Mouse (Mus musculus): ENCODE data around the gene Myo1h. TPM values are rescaled to one million over a fixed set of nuclear protein-coding genes. Genes with fewer than 3 reads are reported as not detected.

The Myo1h gene
- polyA plus RNA-seq, 2 experiments, result 0.19 to 0.44 TPM

- H3K36me3 ChIP-seq (replicated peaks; ENCODE audit: control insufficient read depth, insufficient read depth, low read depth), result peaks cover 9% of the 10 kb centered on the region
- no peak for DNase-seq (ENCODE audit: low read depth in 3 of 3, low spot score in 3 of 3)
- H3K27me3 ChIP-seq (ENCODE audit: control insufficient read depth, insufficient read depth, low read length), result no peaks in the 10 kb centered on the region
- ATAC-seq (ENCODE audit: insufficient read depth), result peak; percentile 5; the same call in 1 of the 2 replicates
- peak overlapping the region; percentile 91 to 98 for H3K4me3 ChIP-seq (ENCODE audit: insufficient read depth in 1 of 2, low read depth in 2 of 2, low read length in 2 of 2)
- peak overlapping the region; percentile 32 for H3K27ac ChIP-seq
- H3K4me1 ChIP-seq (replicated peaks; ENCODE audit: control insufficient read depth in 2 of 2, insufficient read depth in 2 of 2, low read length in 1 of 2), result peaks cover 29 to 38% of the 10 kb centered on the region in 2 experiments
- no peak for TF ChIP-seq CTCF (IDR thresholded peaks at IDR 0.05; ENCODE audit: low read depth)
- no peak for TF ChIP-seq EP300 (IDR thresholded peaks at IDR 0.05; ENCODE audit: low read depth)
- peak overlapping the region; percentile 96 for H3K9ac ChIP-seq (replicated peaks)
- H3K4me2 ChIP-seq (ENCODE audit: low read depth), result peak overlapping the region; percentile 98
- WGBS (ENCODE audit: insufficient replicate concordance), result under 1% methylated on average over 18 of the region's 18 CpGs
- H3K9me3 ChIP-seq (ENCODE audit: control insufficient read depth, low read length), result no peaks in the 10 kb centered on the region
These were observed 92.0 kb downstream of the Myo1h start for GRCm38 (mm10) chr5:114381013-114381351.

- no peak for DNase-seq (ENCODE audit: low read depth in 3 of 3, low spot score in 3 of 3)
These were observed 94.4 kb downstream of the Myo1h start for GRCm38 (mm10) chr5:114383184-114383904.

GRCm38 (mm10) chr5:114384448-114384847 is 95.5 kb downstream of the Myo1h start:
- Histone ChIP-seq H3K4me1 (replicated peaks; ENCODE audit: control insufficient read depth in 2 of 2, insufficient read depth in 2 of 2, low read length in 1 of 2) (peaks cover 13 to 17% of the 10 kb centered on the region in 2 experiments), H3K27me3 (ENCODE audit: control insufficient read depth, insufficient read depth, low read length) (no peaks in the 10 kb centered on the region), H3K36me3 (replicated peaks; ENCODE audit: control insufficient read depth, insufficient read depth, low read depth) (peaks cover 27% of the 10 kb centered on the region), H3K9me3 (ENCODE audit: control insufficient read depth, low read length) (no peaks in the 10 kb centered on the region), H3K27ac (no peak overlapping the region), H3K9ac (replicated peaks) (no peak overlapping the region), H3K4me2 (ENCODE audit: low read depth) (no peak overlapping the region), H3K4me3 (ENCODE audit: insufficient read depth in 1 of 2, low read depth in 2 of 2, low read length in 2 of 2) (no peak overlapping the region)
- no peak for ATAC-seq (ENCODE audit: insufficient read depth)
- 76% methylated on average over 8 of the region's 8 CpGs for WGBS (ENCODE audit: insufficient replicate concordance)
- no peak for DNase-seq (ENCODE audit: low read depth in 3 of 3, low spot score in 3 of 3)
- no peak for TF ChIP-seq EP300 (IDR thresholded peaks at IDR 0.05; ENCODE audit: low read depth)

More at GRCm38 (mm10) chr5:114383184-114383904, 94.4 kb downstream of the Myo1h start:
- Histone ChIP-seq H3K36me3 (replicated peaks; ENCODE audit: control insufficient read depth, insufficient read depth, low read depth) (peaks cover 23% of the 10 kb centered on the region), H3K9ac (replicated peaks) (no peak overlapping the region), H3K27ac (no peak overlapping the region), H3K4me3 (ENCODE audit: insufficient read depth in 1 of 2, low read depth in 2 of 2, low read length in 2 of 2) (no peak overlapping the region), H3K9me3 (ENCODE audit: control insufficient read depth, low read length) (no peaks in the 10 kb centered on the region), H3K27me3 (ENCODE audit: control insufficient read depth, insufficient read depth, low read length) (no peaks in the 10 kb centered on the region), H3K4me2 (ENCODE audit: low read depth) (no peak overlapping the region), H3K4me1 (replicated peaks; ENCODE audit: control insufficient read depth in 2 of 2, insufficient read depth in 2 of 2, low read length in 1 of 2) (peaks cover 22 to 26% of the 10 kb centered on the region in 2 experiments)
- 66% methylated on average over 9 of the region's 9 CpGs for WGBS (ENCODE audit: insufficient replicate concordance)
- TF ChIP-seq CTCF (IDR thresholded peaks at IDR 0.05; ENCODE audit: low read depth) (peak; percentile 87), EP300 (IDR thresholded peaks at IDR 0.05; ENCODE audit: low read depth) (no peak)
- ATAC-seq (ENCODE audit: insufficient read depth), result no peak

GRCm38 (mm10) chr5:114393169-114393568 is 104.2 kb downstream of the Myo1h start:
- Histone ChIP-seq H3K9ac (replicated peaks) (no peak overlapping the region), H3K9me3 (ENCODE audit: control insufficient read depth, low read length) (no peaks in the 10 kb centered on the region), H3K27me3 (ENCODE audit: control insufficient read depth, insufficient read depth, low read length) (no peaks in the 10 kb centered on the region), H3K27ac (no peak overlapping the region), H3K4me3 (ENCODE audit: insufficient read depth in 1 of 2, low read depth in 2 of 2, low read length in 2 of 2) (no peak overlapping the region), H3K4me1 (replicated peaks; ENCODE audit: control insufficient read depth in 2 of 2, insufficient read depth in 2 of 2, low read length in 1 of 2) (no peaks in the 10 kb centered on the region), H3K4me2 (ENCODE audit: low read depth) (no peak overlapping the region), H3K36me3 (replicated peaks; ENCODE audit: control insufficient read depth, insufficient read depth, low read depth) (peaks cover 34% of the 10 kb centered on the region)
- no peak for TF ChIP-seq EP300 (IDR thresholded peaks at IDR 0.05; ENCODE audit: low read depth)
- TF ChIP-seq CTCF (IDR thresholded peaks at IDR 0.05; ENCODE audit: low read depth), result no peak
- DNase-seq (ENCODE audit: low read depth in 3 of 3, low spot score in 3 of 3) (no peak), ATAC-seq (ENCODE audit: insufficient read depth) (no peak)
- 85% methylated on average over 9 of the region's 9 CpGs for WGBS (ENCODE audit: insufficient replicate concordance)

- no peak overlapping the region for H3K27ac ChIP-seq
- 88% methylated on average over 14 of the region's 14 CpGs for WGBS (ENCODE audit: insufficient replicate concordance)
- no peaks in the 10 kb centered on the region for H3K27me3 ChIP-seq (ENCODE audit: control insufficient read depth, insufficient read depth, low read length)
- no peaks in the 10 kb centered on the region for H3K9me3 ChIP-seq (ENCODE audit: control insufficient read depth, low read length)
- H3K4me1 ChIP-seq (replicated peaks; ENCODE audit: control insufficient read depth in 2 of 2, insufficient read depth in 2 of 2, low read length in 1 of 2), result no peaks in the 10 kb centered on the region
- peaks cover 45% of the 10 kb centered on the region for H3K36me3 ChIP-seq (replicated peaks; ENCODE audit: control insufficient read depth, insufficient read depth, low read depth)
- no peak for ATAC-seq (ENCODE audit: insufficient read depth)
- TF ChIP-seq CTCF (IDR thresholded peaks at IDR 0.05; ENCODE audit: low read depth) (no peak), EP300 (IDR thresholded peaks at IDR 0.05; ENCODE audit: low read depth) (no peak)
- H3K9ac ChIP-seq (replicated peaks), result no peak overlapping the region
- no peak overlapping the region for H3K4me2 ChIP-seq (ENCODE audit: low read depth)
- H3K4me3 ChIP-seq (ENCODE audit: insufficient read depth in 1 of 2, low read depth in 2 of 2, low read length in 2 of 2), result no peak overlapping the region
- DNase-seq (ENCODE audit: low read depth in 3 of 3, low spot score in 3 of 3), result no peak
These were observed 117.6 kb downstream of the Myo1h start for GRCm38 (mm10) chr5:114406592-114406991.

Measured in liver, embryonic 14.5 days (tissue).